Mouse (Mus musculus) thymus, postnatal 25 days (tissue): ENCODE results near the gene Ppp2r5e.

Experiments
- DNase-seq: peaks from one replicate; pipeline ENCODE4 v3.0.0; 2022

Ppp2r5e gene

DNA sequence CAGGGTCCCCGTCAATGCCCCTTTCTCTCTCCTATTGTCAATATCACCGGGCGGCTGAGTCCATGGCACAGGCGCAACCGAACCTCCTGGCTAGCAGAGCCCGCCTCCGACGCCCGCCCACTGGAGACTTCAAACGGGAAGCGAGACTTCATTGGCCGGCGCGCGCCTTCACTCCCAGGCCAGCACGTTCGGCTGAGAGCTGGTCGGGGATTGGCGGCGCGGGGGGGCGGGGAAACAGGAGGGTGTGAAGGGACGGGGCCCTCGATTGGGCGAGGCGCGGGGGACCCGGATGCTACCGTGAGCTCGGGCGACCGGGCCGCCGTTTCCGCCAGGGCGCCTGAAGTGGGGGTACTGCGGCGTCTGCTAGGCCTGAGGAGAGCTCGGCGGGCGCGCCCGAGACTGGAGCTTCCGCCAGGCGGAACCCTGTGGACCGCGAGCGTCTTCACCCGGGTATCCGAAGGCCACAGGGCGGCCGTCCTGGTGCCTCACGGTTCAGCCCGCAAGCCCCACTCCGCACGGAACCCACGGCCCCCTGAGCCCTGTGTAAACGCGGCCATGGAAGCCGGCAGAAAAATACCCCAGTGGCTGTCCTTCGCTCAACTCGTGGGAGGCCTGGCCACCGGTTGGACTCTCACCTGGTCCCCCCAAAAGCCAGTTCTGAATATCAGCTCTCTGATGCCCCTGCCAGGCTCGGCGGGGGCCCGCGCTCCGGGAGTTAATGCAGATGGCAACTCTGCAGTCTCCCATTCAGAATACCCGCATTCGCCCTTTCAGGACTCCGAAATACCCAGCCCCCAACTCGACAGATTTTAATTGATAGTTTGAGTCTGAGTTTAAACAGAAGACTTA is at the start of gene Ppp2r5e:
Gene Ppp2r5e, minus strand, starts transcription at position 92 of the 849 bp plus-strand sequence.
- DNase-seq, result peak; percentile 98

- no peak for DNase-seq
These were observed 49.7 kb upstream of the Ppp2r5e start for GRCm38 (mm10) chr12:75645780-75646179.

- no peak for DNase-seq
These were observed 45.7 kb upstream of the Ppp2r5e start for GRCm38 (mm10) chr12:75641726-75642125.

DNA sequence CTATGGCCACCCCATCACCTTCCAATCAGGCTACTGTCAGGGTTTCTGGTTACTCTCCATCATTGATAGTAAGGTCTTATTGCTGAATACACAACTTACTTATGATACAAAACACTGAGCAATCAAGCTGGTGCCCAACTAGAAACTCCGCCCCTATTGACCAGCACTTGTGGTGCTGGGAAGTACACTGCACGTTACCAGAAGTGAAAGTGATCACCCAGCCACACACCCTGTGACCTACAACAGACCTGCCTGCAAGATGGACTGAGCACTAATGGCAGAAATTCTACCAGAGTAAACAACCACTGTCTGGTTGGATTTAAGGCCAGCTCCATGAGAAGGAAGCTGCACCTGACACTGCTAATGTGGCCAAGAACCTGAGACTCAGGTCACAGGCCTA is 42.3 kb upstream of the Ppp2r5e start:
- DNase-seq, result no peak

DNA sequence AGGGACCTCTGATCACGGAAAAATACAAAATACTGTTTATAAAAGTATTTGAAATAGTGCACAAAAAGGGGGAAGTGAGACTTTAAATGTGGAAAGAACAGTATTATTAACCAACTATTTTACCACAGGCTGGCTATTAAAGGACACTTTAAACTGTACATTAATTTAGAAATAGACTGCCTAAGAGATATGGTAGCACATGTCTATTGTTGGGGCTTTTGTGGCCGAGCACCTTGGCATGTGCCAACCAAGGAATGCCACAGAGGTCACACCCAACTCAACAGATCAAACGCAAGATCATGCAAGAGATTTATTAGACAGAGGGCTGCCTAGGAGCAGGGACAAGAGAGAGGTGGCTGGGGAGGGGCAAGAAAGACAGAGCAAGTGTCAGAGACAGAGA is 41.1 kb upstream of the Ppp2r5e start:
- DNase-seq, result no peak

DNA sequence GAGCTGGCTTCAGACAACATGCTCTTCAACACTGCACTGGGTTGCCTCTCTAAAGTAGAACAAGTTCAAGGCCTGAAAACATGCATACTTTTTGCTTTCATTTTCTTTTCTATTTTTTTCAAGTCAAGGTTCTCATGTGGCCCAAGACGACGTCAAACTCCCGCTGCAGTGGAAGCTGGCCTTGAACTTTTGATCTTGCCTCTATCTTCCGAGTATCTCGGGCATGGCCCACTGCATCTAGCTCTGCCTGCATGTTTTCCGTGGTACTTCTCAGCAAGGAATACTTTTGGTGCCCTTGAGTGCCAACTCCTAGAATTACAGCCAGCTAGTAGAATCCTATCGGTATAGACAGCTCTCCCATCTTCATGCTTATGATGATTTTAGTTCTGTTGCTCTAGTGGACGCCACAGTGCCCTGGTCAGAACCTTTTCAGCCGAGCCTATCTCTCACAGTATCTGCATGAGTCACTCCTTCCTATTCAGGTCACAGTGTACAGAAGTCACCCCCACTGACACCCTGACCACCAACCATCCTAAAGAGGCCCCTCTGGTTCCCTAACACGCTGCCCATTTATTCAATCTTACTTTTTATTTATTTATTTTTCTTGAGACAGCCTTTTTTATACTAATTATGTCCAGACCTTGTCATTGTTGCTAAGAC is 39.9 kb upstream of the Ppp2r5e start:
- no peak for DNase-seq

DNA sequence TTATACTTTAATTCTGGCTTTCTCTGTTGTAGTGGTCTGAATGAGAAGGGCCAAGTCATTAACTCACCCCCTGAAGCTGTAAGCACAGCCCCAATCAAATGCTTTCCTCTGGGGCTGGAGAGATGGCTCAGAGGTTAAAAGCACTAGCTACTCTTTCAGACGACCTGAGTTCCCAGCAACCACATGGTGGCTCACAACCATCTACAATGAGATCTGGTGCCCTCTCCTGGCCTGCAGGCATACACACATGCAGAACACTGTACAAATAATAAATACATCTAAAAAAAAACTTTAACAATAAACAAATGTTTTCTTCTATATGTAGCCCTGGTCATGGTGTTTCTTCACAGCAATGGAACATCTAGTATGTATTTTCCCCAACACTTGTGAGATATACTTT is 33.6 kb upstream of the Ppp2r5e start:
- no peak for DNase-seq

GRCm38 (mm10) chr12:75623292-75623691 is 27.2 kb upstream of the Ppp2r5e start:
- no peak for DNase-seq

DNA sequence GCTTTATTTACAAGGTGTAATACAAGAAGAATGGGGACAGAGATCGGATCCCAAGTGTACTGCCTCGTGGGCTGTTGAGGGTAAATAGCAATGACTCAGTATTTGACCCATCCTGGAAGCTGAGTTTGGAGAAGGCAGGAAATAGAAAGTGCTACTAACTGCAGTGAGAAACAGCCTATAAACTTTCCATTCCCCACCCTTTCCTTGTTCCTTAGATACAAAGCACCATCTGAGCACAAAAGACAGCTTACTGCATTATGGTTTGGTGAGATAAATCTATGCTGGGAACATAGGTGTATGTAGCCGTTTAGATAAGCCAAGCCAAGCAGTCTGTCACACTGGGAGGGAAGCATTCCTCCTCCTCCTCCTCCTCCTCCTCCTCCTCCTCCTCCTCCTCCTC is 26.8 kb upstream of the Ppp2r5e start:
- no peak for DNase-seq

DNA sequence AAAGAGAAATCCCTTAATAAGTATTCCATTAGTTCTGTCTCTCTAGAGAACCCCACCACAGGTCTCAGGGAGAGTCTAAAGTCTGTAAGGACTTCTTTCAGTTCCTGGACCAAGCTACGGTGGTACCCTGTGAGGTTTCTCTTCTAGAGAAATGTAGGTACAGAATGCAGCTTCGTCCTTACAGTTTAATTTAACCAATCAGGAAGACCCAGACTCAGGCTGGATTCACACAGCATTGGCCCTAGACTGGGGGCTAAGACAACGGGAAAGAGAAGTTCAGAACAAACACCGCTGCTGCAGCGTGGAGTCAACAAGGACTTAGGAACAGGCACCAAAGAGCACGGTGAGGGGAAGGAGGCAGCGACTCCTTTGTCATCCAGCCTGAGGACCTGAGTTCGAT is 20.8 kb upstream of the Ppp2r5e start:
- no peak for DNase-seq

GRCm38 (mm10) chr12:75616158-75616791 is 20.2 kb upstream of the Ppp2r5e start:
- DNase-seq, result no peak

DNA sequence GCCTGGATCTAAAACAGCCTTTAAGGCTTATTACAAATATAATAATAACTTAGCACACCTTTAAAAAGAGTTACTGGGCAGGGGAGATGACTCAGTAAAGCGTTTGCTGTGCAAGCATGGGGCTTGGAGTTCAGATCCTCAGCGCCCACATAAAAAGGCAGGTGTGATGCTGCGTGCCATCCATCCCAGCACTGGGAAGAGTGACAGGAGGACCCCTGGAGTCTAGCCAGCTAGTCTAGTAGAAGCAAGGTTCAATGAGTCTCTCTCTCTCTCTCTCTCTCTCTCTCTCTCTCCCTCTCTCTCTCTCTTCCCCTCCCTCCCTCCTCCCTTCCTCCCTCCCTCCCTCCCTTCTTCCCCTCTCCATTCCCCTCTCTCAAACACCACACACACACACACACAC is 19.5 kb upstream of the Ppp2r5e start:
- no peak for DNase-seq

DNA sequence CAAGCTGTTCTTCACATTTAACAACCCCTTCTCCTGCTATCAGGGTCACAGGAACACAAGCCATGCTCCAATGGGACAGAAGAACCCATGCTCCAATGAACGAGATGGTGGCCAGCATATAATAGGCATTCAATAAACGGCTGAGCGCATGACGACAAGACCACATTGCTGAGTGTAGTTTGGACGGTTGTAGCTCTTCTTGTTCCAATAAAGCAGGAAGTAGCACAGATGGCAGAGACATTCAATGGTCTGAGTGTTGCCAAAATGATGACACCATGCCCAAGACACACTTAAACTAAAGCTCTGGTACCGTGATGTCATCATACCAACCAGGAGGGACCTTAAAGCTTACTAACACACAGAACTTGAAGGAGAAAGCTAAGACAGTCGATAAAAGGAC is 16.7 kb upstream of the Ppp2r5e start:
- DNase-seq, result no peak

DNA sequence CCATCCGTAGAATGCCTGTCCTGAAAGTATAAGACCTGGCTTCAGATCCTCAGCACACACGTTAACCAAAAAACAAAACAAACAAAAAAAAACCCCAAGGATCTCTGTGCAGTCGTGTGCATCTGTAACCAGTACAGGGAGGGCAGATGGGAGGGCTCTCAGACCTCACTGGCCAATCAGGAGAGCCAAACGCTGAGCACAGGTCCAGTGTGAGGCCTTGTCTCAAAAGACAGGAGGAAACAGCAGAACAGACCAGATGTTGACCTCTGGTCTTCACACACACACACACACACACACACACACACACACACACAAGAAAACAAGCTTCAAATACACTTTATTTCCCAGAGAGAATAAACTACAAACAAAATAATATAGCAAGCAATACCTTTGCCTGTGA is 3.4 kb upstream of the Ppp2r5e start:
- DNase-seq, result no peak

GRCm38 (mm10) chr12:75598988-75599387 is 2.9 kb upstream of the Ppp2r5e start:
- DNase-seq, result no peak

- no peak for DNase-seq
These were observed 1.7 kb upstream of the Ppp2r5e start for GRCm38 (mm10) chr12:75597707-75598106.

GRCm38 (mm10) chr12:75595291-75596153 is 523 bp downstream of the Ppp2r5e start:
- peak; percentile 58 for DNase-seq

- no peak for DNase-seq
These were observed 1.6 kb downstream of the Ppp2r5e start for GRCm38 (mm10) chr12:75594404-75594803.

GRCm38 (mm10) chr12:75593817-75594216 is 2.2 kb downstream of the Ppp2r5e start:
- no peak for DNase-seq

DNA sequence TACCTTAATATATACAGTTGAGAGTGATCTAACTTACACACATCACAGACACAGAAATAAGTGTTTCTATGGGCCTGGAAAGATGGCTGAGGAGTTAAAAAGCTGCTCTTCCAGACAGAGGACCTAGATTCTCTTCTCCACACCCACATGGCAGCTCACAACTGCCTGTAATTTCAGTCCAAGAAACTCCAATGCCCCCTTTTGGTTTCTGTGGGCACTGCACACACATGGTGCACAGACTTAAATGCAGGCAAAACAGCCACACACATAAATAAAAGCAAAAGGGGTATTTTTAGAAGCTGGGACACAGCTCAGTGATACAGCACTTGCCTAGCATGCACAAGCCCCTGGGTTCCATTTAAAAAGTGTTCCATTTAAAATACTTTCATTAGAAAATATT is 8.5 kb downstream of the Ppp2r5e start:
- no peak for DNase-seq

DNA sequence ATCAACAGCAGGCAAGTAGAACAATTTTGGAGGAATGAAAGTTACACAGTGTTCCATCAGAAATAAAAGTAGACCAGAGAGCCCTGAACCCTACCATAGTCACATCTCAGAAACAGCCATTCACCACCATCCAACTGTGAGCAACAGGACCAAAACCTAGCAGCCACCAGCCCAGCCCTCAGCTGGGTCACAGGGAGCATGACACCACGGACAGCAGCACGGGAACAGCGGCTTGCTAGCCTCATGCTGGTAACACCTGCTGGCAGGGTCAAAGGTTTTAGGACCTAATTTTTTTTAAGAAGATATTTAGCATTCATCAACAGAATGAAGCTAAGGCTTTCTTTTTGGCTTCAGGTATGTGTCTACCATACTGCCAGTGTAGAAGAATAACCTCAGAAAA is 12.3 kb downstream of the Ppp2r5e start:
- no peak for DNase-seq

DNA sequence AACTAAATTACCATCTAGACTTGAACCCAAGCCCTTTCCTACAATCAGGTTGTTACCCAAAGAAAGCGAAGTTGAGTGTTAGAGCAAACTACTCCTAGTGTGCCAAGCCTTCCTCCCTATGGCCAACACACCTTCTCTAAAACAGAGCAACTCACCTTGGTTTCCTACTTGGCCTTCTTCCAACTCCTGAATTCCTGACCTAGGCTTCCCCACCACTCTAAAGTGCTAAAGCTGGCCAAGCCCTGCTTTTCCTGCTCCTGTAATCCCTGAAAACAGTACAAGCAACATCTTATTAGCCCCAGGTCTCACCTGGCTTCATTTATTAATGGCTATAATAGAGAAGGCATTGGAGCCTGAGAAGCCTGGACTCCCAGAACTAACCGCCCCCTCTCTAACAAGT is 17.0 kb downstream of the Ppp2r5e start:
- DNase-seq, result no peak

DNA sequence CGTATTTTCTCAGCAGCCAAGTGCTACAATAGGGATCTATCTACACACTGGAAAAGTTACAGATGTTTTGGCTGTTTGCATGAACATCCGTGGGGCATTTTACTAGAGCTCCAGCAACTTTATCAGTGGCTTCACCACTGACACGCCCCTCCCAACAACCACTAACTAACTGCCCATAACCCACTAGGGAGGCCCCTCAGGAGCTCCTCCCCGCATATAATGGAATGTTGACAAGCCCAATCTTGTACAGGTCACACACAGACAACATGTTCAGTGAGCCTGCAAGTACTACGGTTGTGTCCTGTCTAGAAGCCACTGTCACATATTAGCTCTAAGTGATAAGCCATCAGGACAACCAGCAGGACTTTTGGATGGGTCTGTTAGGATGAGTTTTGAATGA is 18.8 kb downstream of the Ppp2r5e start:
- no peak for DNase-seq
